Mouse (Mus musculus) mature B cell (primary cell): ENCODE measurements around the gene Aire.
"Not testable (repeated sequence)": the region's sequence is repeated elsewhere in the genome, so short reads cannot be mapped to it uniquely, and the experiment has no call there.

Experiments
- in situ Hi-C: fragments of 300-500 bp; cut with MboI; formaldehyde crosslinking; loops from 2 replicates; pipeline ENCODE4 v1.14.3; 2019

Gene Aire

GRCm38 (mm10) chr10:78049519-78050035 is 6.2 kb upstream of the Aire start:
- in situ Hi-C loops: no loop called here

DNA sequence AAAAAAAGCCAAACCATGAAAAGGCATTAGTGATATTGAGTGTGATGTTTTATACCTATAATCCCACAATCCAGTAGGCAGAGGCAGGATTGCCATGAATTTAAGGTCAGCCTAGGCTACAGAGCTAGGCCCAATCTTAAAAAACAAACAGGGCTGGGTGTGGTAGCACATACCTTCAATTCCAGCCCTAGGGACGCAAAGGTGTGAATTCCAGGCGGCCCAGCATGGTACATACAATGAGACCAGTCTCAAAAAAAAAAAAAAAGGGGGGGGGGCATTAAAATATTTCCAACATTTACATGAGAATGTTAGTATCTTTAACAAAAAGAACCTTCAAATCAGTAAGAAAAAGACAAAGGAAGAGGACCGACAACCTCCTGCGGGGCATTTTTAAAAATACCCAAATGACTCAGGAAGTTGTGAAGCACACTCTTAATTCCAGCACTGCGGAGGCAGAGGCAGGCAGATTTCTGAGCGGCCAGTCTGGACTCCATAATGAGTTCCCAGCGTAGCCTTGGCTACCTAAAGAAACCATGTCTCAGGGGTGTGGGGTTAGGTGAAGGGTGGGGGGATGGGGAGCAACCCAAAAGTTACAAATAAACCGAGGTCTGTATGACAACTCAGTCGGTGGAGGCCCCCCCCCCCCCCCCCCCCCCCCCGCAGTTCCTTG is 4.8 kb upstream of the Aire start:
- in situ Hi-C loops: no loop called here

- in situ Hi-C loops: no loop called here
These were observed 3.0 kb upstream of the Aire start for GRCm38 (mm10) chr10:78046388-78046787.

GRCm38 (mm10) chr10:78044531-78044930 is 1.1 kb upstream of the Aire start:
- in situ Hi-C loops: no loop called here

GRCm38 (mm10) chr10:78042697-78043405 is 559 bp downstream of the Aire start:
- in situ Hi-C loops: no loop called here

DNA sequence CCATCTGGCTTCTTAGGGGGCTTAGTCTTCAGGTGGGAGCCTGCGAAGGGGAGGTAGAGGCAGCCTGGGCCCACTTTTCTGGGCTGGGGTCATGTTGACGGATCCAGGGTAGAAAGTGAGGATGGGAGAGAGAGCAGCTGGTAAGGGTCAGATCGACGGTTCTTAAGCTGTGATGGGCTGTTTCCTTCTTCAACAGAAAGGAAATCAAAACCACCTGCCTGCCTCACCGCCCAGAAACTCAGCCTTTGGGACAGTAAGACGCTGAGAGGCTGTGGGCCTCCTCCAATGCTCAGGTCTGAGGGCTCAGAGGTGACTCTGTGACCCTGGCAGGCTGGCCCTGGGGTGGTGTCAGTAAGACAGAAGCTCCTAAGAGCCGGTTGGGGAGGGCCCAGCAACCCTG is 1.3 kb downstream of the Aire start:
- in situ Hi-C loops: no loop called here

GRCm38 (mm10) chr10:78041647-78042046 is 1.8 kb downstream of the Aire start, which contains the start of gene Dnmt3l:
Gene Dnmt3l, plus strand, starts transcription at chr10:78041947.
- in situ Hi-C loops: no loop called here

GRCm38 (mm10) chr10:78037139-78037538 is 6.3 kb downstream of the Aire start:
- in situ Hi-C loops: no loop called here

DNA sequence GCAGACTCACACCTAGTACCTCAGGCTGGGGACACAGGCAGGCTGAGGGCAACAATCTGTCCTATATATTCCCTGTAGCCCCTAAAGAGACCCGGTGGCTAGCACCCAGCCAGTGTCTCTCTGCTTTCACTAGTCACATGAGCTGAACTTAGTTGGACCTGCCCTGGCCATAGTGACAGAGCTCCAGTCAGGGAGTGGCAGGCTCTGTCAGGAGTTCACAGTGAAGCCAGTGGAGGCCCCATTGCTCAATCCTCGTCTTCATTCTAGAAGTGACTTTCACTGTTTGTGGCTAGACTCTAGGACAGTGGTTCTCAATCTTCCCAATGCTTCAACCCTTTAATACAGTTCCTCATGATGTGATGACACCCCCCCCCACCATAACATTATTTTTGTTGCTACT is 11.4 kb downstream of the Aire start:
- in situ Hi-C loops: loop anchor here (5.0 kb wide), 1 partner anchor 130 kb away; no protein-coding TSS in a partner anchor

GRCm38 (mm10) chr10:78029080-78029479 is 14.3 kb downstream of the Aire start:
- in situ Hi-C loops: no loop called here

- in situ Hi-C loops: no loop called here
These were observed 15.3 kb downstream of the Aire start for GRCm38 (mm10) chr10:78028129-78028528.

- in situ Hi-C loops: not testable (repeated sequence)
These were observed 18.0 kb downstream of the Aire start for GRCm38 (mm10) chr10:78025453-78025852.

DNA sequence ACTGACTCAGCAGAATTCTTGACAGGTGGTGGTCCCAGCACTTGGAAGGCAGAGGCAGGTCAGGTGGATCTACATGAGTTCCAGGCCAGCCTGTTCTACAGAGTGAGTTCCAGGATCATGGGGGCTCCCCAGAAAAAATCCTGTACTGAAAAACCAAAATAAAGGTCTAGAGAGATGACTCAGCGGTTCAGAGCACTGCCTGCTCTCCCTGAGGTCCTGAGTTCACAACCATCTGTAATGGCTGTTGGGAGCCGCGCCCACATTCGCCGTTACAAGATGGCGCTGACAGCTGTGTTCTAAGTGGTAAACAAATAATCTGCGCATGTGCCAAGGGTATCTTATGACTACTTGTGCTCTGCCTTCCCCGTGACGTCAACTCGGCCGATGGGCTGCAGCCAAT is 23.4 kb downstream of the Aire start:
- in situ Hi-C loops: not testable (repeated sequence)

- in situ Hi-C loops: no loop called here
These were observed 24.1 kb downstream of the Aire start for GRCm38 (mm10) chr10:78019291-78019690.

DNA sequence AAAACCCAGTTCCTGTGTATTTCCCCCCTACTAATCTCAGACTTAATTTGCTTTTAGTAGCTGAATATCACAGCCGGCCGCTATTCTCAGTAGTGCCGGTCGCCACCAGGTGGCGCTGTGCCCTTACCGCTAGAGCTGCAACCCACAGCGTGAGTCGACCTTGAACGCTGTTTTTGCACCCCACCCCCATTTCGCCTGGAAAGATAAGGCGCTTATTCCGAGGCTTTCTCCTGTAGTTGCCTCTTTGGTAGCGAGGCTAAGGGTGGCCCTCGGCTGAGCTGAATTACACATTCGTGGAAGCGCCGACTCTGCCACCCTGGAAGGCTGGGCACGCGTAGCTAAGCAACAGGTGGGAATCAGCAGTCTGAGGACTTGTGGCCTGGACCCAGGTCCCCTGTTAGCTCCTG is 24.6 kb downstream of the Aire start:
- in situ Hi-C loops: no loop called here

DNA sequence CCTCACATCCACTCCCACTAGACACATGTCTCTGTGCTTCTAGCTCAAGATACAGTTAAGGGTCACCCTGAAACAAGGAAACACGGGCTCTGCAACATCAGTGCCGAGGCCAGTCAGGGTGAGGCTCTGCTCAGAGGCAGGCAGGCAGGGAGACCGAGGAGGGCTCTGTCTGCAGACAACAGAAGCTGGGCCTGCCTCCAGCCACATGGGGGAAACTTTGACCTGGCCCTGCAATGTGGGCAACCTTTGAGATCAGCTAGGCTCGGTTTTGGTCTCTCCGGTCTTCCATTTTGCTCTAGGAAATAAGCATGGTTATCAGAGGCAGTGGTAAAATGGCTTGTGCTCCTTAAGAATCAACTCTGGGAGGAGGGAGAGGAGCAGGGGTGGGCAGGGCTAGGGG is 27.0 kb downstream of the Aire start:
- in situ Hi-C loops: no loop called here

- in situ Hi-C loops: no loop called here
These were observed 27.9 kb downstream of the Aire start for GRCm38 (mm10) chr10:78015489-78015888.

GRCm38 (mm10) chr10:78012661-78013495 is 30.5 kb downstream of the Aire start:
- in situ Hi-C loops: no loop called here

DNA sequence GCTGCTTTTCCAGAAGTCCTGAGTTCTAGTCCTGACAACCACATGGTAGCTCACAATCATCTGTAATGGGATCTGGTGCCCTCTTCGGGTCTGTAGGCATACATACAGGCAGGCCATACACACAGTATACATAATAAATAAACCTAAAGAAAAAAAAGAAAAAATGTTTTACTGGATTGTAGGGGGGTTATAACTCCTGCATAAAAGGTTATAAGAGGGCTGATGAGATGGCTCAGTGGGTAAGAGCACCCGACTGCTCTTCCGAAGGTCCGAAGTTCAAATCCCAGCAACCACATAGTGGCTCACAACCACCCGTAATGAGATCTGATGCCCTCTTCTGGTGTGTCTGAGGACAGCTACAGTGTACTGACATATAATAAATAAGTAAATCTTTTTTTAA is 32.3 kb downstream of the Aire start:
- in situ Hi-C loops: not testable (repeated sequence)

DNA sequence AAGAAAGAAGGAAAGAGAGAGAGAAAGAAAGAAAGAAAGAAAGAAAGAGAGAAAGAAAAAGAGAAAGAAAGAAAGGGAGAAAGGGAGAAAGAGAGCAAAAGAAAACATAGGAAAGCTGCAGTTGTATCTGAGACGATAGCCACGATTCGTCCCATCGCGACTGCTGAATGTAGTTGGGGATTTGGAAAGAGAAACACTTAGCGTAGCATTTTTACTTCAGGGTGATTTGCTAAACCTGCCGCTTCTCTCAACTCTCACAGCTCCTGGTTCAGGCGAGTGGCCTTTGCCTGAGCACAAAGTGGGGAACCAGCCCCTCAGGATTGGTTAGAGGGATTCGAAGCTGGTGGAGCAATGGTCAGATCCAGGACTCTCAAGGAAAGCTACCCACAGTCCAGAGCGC is 33.1 kb downstream of the Aire start:
- in situ Hi-C loops: no loop called here

- in situ Hi-C loops: no loop called here
These were observed 33.5 kb downstream of the Aire start, which contains the start of gene Pfkl for GRCm38 (mm10) chr10:78009945-78010293. Gene Pfkl, minus strand, starts transcription at chr10:78010083.

- in situ Hi-C loops: no loop called here
These were observed 34.0 kb downstream of the Aire start for GRCm38 (mm10) chr10:78009184-78009944.
